Mouse (Mus musculus): Measurements from ENCODE around the gene Olfr65. TPM values are rescaled to one million over a fixed set of nuclear protein-coding genes. Genes with fewer than 3 reads are reported as not detected.

Gene Olfr65
- total RNA-seq (2012; rRNA removed), result not detected in 2 replicates
- total RNA-seq (2014; rRNA removed), result not detected in 2 replicates
- polyA plus RNA-seq (2012; ENCODE audit: insufficient read length, low read depth), result not detected in 2 replicates

GRCm38 (mm10) chr7:103903187-103903586 is at the start of gene Olfr65:
Gene Olfr65 (plus strand): TSS chr7:103903487.
- Histone ChIP-seq H3K9ac (ENCODE audit: insufficient read depth, low read depth) (no peak within 1 kb of the TSS), H3K4me3 (replicated peaks in 1 of 3; ENCODE audit: low read depth in 2 of 3, low read length in 2 of 3, poor library complexity in 1 of 3) (no peak within 1 kb of the TSS), H3K79me2 (replicated peaks; ENCODE audit: control insufficient read depth, extremely low read depth, insufficient read depth, poor library complexity, severe bottlenecking) (no peaks in the 10 kb centered on the region), H3K9me3 (replicated peaks; ENCODE audit: low read length) (no peaks in the 10 kb centered on the region), H3K4me1 (ENCODE audit: control insufficient read depth in 1 of 2, insufficient read depth in 2 of 2) (no peaks in the 10 kb centered on the region), H3K27me3 (replicated peaks) (no peaks in the 10 kb centered on the region), H3K36me3 (replicated peaks in 1 of 2; ENCODE audit: control insufficient read depth in 1 of 2, insufficient read depth in 1 of 2, low read length in 1 of 2) (no peaks in the 10 kb centered on the region), H3K27ac (ENCODE audit: insufficient read depth, low read depth) (no peak within 1 kb of the TSS), H3K4me2 (ENCODE audit: insufficient read depth, low read depth, poor library complexity, severe bottlenecking) (no peak within 1 kb of the TSS)
- dilution Hi-C loops (cut with MboI; ENCODE audit: extremely low pct_ligation_motif_present, extremely low pct_unique_long_range_greater_than_20kb, low sequenced_read_pairs) (no loop called here), in situ Hi-C loops (cut with MboI; ENCODE audit: low pct_ligation_motif_present, low pct_unique_long_range_greater_than_20kb, low sequenced_read_pairs) (no loop called here)
- TF ChIP-seq PAX5 (IDR thresholded peaks at IDR 0.05; ENCODE audit: low read length) (no peak), MEF2A (IDR thresholded peaks at IDR 0.05; ENCODE audit: borderline replicate concordance, low read depth, low read length) (no peak)
- no peak for DNase-seq (ENCODE audit: extremely low read depth)

- H3K4me2 ChIP-seq (ENCODE audit: insufficient read depth, low read depth, poor library complexity, severe bottlenecking), result no peak overlapping the region
- H3K27me3 ChIP-seq (replicated peaks), result no peaks in the 10 kb centered on the region
- dilution Hi-C loops (cut with MboI; ENCODE audit: extremely low pct_ligation_motif_present, extremely low pct_unique_long_range_greater_than_20kb, low sequenced_read_pairs), result no loop called here
- no peak overlapping the region for H3K27ac ChIP-seq (ENCODE audit: insufficient read depth, low read depth)
- no peak overlapping the region for H3K9ac ChIP-seq (ENCODE audit: insufficient read depth, low read depth)
- TF ChIP-seq MAZ (IDR thresholded peaks at IDR 0.05; ENCODE audit: low read depth, low read length) (no peak), PAX5 (IDR thresholded peaks at IDR 0.05; ENCODE audit: low read length) (no peak), RCOR1 (conservative IDR thresholded peaks at IDR 0.05; ENCODE audit: low read depth, low read length) (no peak), UBTF (IDR thresholded peaks at IDR 0.05; ENCODE audit: low read depth, low read length) (no peak), MXI1 (IDR thresholded peaks at IDR 0.05; ENCODE audit: low read depth, low read length) (no peak), SIN3A (IDR thresholded peaks at IDR 0.05; ENCODE audit: low read length) (no peak), ELF1 (IDR thresholded peaks at IDR 0.05; ENCODE audit: low read depth, low read length) (no peak), MEF2A (IDR thresholded peaks at IDR 0.05; ENCODE audit: borderline replicate concordance, low read depth, low read length) (no peak), JUN (IDR thresholded peaks at IDR 0.05; ENCODE audit: insufficient read depth, low read depth, low read length) (no peak), EP300 (IDR thresholded peaks at IDR 0.05; ENCODE audit: low read length) (no peak), HCFC1 (IDR thresholded peaks at IDR 0.05; ENCODE audit: low read depth, low read length) (no peak)
- H3K9me3 ChIP-seq (replicated peaks; ENCODE audit: low read length), result no peaks in the 10 kb centered on the region
- DNase-seq (ENCODE audit: extremely low read depth), result no peak
- in situ Hi-C loops (cut with MboI; ENCODE audit: low pct_ligation_motif_present, low pct_unique_long_range_greater_than_20kb, low sequenced_read_pairs), result no loop called here
- H3K36me3 ChIP-seq (replicated peaks in 1 of 2; ENCODE audit: control insufficient read depth in 1 of 2, insufficient read depth in 1 of 2, low read length in 1 of 2), result no peaks in the 10 kb centered on the region
- no peak overlapping the region for H3K4me3 ChIP-seq (replicated peaks in 1 of 3; ENCODE audit: low read depth in 2 of 3, low read length in 2 of 3, poor library complexity in 1 of 3)
- no peaks in the 10 kb centered on the region for H3K79me2 ChIP-seq (replicated peaks; ENCODE audit: control insufficient read depth, extremely low read depth, insufficient read depth, poor library complexity, severe bottlenecking)
- H3K4me1 ChIP-seq (ENCODE audit: control insufficient read depth in 1 of 2, insufficient read depth in 2 of 2), result peaks cover 0 to 7% of the 10 kb centered on the region in 2 experiments; a peak in 2 of 4 replicates
Observed at GRCm38 (mm10) chr7:103854669-103855068, 48.6 kb upstream of the Olfr65 start.

DNA sequence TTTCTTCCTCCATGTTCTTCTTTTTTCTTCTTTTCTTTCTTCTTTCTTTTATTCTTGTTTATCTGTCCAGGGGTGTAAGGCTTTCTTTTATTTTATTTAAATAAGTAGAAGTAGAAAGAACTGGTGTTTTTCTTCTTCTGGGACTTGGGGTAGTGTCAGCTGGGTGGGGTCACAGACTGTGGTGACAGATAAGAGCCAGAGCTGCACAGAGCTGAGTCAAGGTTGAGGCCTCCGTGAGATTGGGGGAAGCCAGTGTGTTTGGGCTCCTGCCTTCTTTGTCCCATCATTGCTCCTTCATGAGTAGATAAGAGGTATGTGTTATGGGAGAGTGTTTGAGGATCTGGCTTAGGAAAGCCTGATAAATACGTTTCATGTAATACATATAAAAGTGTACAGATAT is 44.2 kb upstream of the Olfr65 start:
- DNase-seq (ENCODE audit: extremely low read depth), result no peak
- in situ Hi-C loops (cut with MboI; ENCODE audit: low pct_ligation_motif_present, low pct_unique_long_range_greater_than_20kb, low sequenced_read_pairs) (no loop called here), dilution Hi-C loops (cut with MboI; ENCODE audit: extremely low pct_ligation_motif_present, extremely low pct_unique_long_range_greater_than_20kb, low sequenced_read_pairs) (no loop called here)
- TF ChIP-seq ELF1 (IDR thresholded peaks at IDR 0.05; ENCODE audit: low read depth, low read length) (no peak), PAX5 (IDR thresholded peaks at IDR 0.05; ENCODE audit: low read length) (no peak), E2F4 (IDR thresholded peaks at IDR 0.05; ENCODE audit: insufficient replicate concordance, low read depth, low read length) (no peak), MEF2A (IDR thresholded peaks at IDR 0.05; ENCODE audit: borderline replicate concordance, low read depth, low read length) (no peak), SIN3A (IDR thresholded peaks at IDR 0.05; ENCODE audit: low read length) (no peak), USF1 (IDR thresholded peaks at IDR 0.05; ENCODE audit: low read depth, low read length) (no peak), MAX (IDR thresholded peaks at IDR 0.05; ENCODE audit: low read length) (no peak), HCFC1 (IDR thresholded peaks at IDR 0.05; ENCODE audit: low read depth, low read length) (no peak), MXI1 (IDR thresholded peaks at IDR 0.05; ENCODE audit: low read depth, low read length) (no peak)
- Histone ChIP-seq H3K9me3 (replicated peaks; ENCODE audit: low read length) (no peaks in the 10 kb centered on the region), H3K79me2 (replicated peaks; ENCODE audit: control insufficient read depth, extremely low read depth, insufficient read depth, poor library complexity, severe bottlenecking) (no peaks in the 10 kb centered on the region), H3K4me1 (ENCODE audit: control insufficient read depth in 1 of 2, insufficient read depth in 2 of 2) (peaks cover 8 to 33% of the 10 kb centered on the region in 2 experiments; a peak in 3 of 4 replicates), H3K4me3 (replicated peaks in 1 of 3; ENCODE audit: low read depth in 2 of 3, low read length in 2 of 3, poor library complexity in 1 of 3) (no peak overlapping the region), H3K9ac (ENCODE audit: insufficient read depth, low read depth) (no peak overlapping the region), H3K36me3 (replicated peaks in 1 of 2; ENCODE audit: control insufficient read depth in 1 of 2, insufficient read depth in 1 of 2, low read length in 1 of 2) (no peaks in the 10 kb centered on the region), H3K4me2 (ENCODE audit: insufficient read depth, low read depth, poor library complexity, severe bottlenecking) (no peak overlapping the region), H3K27ac (ENCODE audit: insufficient read depth, low read depth) (no peak overlapping the region), H3K27me3 (replicated peaks) (no peaks in the 10 kb centered on the region)

Measured in CH12.LX (cell line).